Mouse (Mus musculus) MEL-GATA-1-ER (cell line): ENCODE measurements around the gene Trim47.
"Not testable (repeated sequence)": the region's sequence is repeated elsewhere in the genome, so short reads cannot be mapped to it uniquely, and the experiment has no call there.

ENCODE experiments used
- DNase-seq: peaks from one replicate; pipeline ENCODE4 v3.0.0-alpha.2; 2012; ENCODE audit warnings: low read depth; ENCODE audit errors: extremely low read depth

Gene Trim47

DNA sequence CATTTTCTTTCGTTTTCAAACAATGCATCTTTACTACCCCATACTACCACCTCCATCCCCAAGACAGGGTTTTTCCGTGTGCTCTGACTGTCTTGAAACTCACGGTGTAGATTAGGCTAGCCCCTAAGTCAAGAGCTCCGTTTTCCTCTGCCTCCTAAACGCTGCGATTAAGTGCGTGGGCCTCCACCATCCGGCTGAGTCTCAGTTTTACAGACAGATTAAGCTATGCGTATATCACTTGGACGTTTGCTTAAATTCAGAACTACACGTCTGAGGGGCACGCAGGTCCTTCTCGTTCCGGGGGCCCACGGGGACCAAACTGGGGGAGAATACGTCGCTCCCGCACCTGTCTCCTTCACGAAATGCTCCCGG is 11.1 kb upstream of the Trim47 start:
- DNase-seq = no peak

DNA sequence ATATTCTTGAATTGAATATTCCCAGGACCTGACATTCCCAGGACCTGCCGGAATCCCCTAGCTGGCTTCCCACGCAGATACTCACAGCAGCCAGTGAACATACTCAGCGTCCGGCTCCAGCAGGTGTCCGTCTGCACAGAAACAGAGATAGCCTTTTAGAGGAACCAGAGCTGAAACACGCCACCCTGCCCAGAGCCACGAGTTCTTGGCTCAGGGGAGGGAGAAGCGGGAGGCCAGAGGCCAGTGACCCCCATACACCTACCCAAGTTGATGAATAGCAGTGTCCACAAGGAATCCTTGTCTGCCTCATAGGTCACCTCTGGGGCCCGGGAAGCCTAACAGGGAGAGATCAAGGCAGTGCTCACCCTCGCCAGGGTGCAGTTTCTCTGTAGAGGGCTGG is 7.2 kb upstream of the Trim47 start:
- no peak for DNase-seq

DNA sequence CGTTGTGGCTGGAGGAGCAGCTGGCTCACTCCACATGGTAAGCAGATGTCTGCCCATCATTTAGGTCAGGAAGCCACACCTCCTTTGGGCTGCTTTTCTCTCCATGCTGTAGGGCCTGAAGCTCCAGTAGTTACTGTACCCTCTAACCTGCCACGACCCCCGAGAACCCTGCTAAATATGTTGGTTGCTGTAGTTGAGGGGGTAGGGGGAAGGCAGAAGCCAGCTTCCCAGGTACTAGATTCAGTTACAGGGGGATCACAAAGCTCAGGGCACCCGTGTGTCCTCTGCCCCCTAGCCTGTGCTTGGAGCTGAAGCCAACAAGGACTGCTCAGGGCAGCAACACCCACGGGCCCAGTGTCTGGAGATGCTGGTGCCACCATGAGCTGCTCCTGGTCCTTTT is 6.5 kb upstream of the Trim47 start:
- DNase-seq = no peak

DNA sequence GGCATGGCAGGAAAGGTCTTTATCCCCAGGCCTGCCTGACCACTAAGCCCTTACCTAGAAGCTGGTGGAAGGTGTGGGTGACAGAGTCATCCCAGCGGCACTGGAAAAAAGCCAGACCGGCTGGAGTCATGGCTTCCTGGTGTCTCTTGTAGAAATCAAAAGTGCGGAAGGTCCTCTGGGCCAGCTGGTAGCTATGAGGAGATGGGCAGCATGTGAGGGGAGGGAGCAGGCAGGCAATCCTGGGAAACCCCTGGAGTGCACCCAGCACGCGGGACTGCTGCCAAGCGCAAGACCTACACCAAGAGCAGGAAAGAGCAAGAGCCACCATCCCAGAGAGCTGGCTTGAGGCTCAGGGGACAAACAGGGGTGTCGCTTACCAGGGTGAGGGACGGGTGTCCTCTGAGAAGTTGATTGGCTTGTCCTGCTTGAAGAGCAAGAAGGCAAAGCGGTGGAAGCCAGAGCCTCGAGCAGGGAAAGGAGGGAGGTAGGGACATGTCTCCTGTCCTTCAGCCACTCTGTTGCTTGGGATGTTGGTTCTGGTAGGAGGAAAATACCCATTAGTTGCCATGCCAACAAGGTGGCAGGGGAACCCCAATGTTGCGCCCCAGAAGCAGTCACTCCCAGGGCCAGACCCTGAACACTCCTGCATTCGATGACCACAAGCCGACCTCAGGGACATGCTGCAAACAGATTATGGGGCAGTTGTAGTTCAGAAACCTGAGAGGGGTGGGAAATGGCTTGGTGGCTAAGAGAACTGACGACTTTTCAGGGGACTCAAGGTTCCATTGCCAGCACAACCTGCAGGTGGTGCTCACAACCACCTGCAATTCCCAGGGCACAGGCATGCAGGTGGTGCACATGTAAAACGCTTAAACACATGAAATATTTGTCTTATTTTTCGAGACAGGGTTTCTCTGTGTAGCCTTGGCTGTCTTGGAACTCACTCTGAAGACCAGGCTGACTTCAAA is 5.6 kb upstream of the Trim47 start:
- DNase-seq = no peak

DNA sequence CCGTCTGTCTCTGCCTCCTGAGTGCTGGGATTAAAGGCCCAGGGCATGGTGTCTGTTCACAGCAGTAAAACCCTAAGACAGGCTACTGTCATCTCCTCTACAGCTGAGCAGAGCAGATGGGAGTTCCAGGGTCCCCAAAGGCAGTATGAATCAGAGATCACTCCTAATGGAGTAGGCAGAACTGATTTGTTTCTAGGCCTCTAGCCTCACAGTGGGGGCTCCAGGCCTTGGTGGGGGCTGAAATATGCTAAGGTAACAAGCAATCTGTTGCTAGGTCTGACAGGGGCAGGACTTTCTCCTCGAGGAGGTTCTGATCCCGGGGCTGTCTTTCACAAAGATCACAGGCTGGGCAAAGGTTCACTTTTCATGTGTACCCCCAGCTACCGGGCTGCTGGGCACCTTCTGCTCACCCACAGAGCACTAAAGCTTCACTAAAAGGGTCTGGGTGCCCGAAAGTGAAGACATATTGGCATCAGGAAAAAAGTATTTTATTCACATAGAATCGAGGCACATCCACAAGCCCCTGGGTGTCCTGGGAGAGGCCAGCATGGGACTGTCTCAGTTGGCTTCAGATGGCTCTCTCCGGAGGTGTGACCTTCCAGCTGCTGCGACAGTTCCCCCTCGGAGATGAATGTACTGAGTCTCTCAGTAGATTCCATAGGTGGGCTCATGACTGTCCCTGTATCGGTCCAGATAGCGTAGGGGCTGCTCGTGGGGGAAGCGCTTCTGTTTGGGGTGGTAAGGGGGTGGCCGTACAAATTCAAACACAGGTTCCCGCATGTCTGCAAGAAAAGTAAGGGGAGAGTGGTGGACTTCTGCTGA is 4.5 kb upstream of the Trim47 start:
- no peak for DNase-seq

DNA sequence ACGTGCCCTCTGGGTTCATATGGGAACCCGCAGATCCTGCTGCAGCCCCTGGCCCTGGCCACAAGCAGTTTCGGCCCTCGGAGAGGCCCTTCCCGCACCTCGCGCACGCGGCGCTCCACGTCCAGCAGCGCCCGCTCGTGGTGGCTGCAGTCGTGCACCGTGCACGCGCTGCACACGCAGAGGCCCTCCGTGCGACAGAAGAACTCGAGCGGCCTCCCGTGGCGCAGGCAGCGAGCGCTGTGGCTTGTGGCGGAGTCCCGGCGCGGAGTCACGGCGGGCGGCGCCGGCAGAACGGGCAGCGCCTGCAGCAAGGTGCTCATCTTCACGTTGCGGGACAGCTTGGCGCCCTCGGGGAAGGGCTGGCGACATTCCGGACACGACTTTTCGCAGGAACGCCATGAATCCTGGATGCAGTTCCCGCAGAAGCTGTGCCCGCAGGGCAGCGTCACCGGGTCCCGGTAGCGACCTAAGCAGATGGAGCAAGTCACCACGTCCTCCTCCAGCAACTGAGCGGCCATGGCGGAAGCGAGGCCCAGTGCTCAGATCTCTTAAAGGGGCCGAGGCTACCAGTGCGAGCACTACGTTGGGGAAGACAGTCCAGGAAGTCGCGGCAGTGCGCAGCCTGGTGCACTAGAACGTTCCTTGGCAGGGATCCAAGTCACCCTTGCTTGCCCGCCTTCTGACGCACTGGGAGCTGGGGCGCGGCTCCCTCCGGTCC is 3.6 kb upstream of the Trim47 start, which contains the start of gene Trim65:
Trim65 (minus strand) TSS at position 641 of the 718 bp plus-strand sequence.
- DNase-seq = peak; percentile 72

DNA sequence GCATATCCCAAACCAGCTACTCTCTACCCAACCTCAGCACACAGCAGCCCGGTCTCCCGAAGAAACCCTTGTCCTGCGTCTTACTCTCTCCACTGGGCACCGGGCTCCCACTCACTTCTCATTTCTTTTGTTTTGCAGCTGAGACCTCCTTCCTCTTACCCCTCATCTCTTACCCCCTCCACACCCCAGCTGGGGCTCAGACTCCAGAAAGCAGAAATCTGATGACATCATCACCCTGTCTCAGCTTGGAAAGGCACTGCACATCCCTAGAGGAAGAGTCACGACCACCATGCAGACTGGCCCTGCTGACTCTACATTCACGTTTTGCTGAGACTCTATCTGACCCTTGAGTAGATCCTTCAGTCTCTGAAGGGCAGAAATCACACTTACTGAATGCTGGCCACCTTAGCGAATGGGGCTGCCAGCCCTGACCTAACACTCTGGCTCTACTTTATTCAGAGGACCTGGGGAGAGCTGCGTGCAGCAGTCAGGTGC is 3.0 kb upstream of the Trim47 start:
- peak; percentile 42 for DNase-seq

DNA sequence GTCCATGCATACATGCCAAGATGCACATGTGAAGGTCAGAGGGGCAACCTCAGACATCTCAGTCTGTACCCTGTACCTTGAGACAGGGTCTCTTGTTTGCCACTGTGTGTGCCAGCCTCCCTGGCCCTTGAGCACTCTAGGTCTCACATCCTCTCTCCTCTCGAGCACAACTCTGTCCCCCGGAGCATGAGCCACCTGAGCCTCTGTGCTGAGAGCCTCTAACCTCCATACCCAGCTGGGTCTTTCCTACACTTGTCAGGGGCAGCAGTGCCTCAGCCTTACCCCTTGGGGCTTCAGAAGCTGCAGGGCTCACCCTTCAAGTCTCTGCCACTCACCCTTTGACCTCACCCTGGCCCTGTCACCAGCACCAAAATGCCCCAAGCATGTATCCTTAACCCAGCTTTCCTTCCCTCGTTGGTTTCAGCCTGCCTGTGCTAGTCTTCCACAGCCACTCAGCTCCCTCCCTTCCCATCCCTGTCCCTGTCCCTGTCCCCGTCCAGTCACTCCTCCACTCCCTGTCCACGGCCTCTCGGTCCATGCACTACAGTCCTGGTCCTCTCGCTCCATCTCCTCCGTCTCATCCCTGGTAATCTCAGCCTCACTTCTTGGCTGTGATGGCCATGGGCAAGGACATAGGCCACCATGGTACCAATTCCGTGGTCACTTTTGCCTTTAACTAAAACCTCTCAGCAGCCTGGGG is 2.2 kb upstream of the Trim47 start:
- DNase-seq = no peak

DNA sequence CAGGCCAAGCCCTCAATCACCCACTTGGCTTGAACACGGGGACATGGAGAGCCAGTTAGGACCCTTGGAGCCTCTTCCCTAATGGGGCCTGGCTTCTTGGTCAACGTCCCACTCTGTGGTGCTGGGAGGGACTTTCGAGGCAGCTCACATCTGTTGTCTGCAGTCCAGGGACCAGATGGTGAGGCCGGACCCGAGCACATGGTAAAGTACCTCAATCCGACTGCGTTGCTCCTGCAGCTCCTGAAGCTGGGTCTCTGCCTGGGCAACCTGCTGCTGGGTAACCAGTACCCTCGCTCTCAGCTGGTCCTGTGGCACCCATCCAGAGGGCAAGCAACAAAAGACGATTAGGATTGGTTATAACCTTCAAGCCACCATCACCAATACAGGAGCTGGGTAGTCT is 976 bp upstream of the Trim47 start:
- no peak for DNase-seq

DNA sequence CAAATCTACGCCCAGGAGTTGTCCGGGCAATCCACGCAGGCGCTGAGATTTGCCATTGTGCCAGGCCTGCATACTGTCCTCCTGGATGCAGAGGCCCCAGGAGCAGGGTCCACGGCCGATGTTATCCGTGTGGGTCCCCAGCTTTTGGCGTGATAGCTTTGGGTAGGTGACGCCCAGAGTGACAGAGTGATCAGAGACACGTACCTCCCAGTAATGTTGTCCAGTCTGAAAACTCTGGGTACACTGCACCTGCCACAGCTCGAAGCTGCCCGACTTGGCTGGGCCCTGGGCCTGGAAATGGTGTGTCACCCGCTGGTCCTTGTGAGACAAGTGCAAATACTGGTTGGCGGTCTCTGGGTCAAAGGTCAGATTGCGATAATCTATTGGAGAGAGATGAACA is 749 bp downstream of the Trim47 start:
- no peak for DNase-seq

DNA sequence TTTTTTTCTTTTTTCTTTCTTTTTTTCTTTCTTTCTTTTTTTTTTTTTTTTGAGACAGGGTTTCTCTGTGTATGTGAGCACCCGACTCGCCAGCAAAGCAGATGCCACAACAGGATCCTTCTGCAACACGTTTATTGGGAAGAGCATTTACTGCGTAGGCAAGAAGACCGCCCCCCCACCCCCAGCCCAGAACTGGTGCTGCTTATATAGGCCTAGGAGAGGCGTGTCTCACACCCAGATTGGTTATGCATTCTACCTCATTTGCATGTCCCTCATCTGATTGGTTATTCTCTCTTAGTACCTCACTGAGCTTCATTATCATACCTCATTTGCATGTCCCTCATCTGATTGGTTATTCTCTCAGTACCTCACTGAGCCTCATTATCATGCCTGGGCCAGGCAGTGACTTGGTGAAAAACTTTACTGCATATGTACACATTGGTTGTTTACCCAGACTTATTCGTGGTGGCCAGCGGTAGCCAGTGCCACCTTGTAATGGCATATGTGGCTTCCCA is 5.2 kb downstream of the Trim47 start:
- not testable (repeated sequence) for DNase-seq

DNA sequence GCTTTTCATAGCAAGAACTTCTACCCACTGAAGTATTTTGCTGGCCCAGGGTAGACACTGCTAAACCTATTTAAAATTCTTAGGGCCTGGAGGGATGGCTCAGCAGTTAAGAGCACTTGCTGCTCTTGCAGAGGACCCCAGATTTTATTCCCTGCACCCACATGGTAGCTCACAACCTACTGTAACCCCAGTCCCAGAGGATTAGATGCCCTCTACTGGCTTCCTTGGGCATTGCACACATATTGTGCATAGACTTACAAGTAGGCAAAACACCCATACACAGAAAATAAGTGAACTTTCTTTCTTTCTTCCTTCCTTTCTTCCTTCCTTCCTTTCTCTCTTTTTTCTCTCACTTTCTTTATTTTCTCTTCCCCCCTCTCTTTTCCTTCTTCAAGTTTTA is 9.2 kb downstream of the Trim47 start:
- no peak for DNase-seq

DNA sequence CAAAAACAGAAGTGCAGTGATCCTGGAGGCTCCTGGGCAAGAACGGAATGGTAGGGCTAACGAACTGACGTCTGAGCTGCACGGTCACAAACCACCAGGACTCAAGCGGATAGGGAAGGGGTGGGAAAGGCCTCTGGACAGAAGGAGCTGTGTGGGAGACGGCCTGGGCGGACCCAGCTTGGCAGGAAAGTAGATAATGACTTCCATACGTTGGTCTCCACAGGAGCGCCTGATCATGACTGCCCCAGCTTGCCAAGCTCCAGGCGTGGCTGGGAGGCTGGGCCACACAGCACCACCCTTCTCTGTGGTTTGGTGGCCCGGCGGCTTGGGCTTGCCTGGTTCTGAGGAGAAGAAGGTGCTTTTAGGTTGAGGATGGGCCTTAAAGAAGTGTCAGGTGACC is 9.8 kb downstream of the Trim47 start:
- no peak for DNase-seq

DNA sequence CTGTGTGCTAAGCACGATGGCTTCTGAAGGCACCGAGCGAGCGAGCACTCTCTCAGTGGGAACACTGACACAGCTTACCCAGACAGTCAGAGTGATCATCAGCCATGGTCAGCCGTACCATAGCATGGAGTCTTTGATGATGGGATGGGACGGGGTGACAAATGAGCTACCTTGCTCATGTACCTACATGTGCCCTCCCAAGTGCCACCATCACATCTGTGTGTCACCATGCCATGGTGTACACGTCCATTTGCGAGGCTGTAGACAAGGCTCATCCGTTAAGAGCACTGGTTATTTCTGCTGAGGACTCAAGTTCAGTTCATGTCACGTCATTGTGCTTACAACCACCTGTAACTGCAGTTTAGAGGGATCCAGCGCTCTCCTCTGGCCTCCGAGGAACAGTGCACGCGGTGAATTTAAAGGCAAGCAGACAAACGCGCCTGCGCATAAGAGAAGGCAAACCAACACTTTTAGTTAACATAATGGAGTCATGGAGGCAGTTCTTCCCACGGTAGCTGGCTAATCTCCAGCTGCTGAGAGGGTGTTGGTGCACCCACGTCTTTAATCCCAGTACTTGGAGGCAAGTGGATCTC is 15.3 kb downstream of the Trim47 start:
- DNase-seq = no peak

DNA sequence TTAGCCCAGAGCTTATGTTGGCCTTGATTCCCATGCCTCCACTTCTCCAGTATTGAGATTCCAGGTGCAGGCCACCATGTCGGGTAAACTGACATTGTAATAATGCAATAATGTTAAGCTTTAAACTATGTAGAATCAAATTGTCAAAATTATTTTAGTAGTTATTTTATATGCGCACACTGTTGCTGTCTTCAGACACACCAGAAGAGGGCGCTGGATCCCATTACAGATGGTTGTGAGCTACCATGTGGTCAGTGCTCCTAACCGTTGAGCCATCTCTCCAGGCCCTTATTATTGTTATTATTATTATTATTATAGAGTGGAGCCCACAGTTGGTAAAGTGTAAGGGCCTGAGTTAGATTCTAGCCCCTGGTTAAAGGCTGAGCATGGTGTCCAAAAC is 15.9 kb downstream of the Trim47 start:
- no peak for DNase-seq

DNA sequence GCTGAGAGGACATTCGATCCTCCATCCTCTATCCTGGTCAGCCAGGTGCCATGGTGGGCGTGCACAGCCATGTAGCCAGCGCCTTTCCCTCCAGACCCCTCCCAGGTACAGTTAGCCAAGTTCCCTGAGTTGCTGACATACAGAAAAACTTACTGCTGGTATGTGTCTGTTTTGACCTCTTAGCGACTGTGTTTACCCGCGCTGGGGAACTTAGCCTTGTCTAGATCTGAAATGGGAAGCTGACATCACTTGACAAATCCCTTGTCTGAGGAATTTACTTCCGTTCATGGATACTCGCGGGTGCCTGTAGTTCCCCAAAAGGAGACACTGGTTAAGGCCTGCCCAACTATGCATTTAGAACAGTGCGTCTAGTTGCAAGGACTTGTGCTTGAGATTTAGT is 16.5 kb downstream of the Trim47 start:
- no peak for DNase-seq

DNA sequence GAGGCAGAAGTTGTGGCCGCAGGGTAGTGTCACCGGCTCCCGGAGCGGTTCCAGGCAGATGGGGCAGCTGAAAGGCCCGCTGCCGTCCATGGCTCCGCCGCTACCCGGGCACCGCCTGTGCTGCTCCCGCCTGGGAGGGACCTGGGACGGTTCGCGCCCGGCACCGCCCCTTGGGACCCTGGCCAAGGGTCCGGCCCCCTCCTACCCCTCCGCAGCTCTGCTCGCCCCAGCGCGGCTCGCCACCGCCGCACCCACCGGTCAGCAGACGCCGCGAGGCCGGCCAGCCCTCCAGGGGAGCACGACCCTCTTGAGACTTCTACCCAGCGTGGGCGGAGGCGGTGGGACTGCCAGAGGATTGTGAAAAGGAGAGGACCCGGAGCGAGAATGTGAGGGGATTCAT is 16.9 kb downstream of the Trim47 start:
- DNase-seq = no peak

DNA sequence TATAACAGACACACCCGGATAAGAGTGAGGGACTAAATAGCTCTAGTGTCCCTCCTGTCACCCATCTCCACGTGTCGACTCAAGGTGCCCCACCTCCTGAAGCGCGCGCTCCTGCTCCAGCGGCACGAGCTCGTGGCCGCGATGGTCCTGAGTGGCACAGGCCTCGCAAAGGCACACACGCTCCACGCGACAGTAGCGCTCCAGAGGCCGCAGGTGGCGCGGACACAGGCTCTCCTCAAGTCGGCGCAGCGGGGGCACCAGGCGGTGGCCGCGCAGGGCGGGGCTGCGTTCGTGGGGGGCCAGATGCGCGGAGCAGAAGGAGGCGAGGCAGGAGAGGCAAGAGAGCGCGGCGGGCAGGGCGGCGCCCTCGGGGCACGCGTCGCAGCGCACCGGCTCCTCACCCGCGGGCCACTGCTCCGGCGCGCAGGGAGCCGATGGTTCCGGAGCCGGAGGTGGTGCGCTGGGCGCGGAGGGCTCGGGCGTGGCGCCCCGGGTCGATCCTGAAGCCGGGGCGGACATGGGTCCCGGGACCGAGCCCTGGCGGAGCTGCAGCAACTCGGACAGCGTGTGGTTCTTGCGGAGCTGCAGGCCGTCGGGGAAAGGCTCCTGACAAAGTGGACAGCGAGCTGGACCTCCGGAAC is 17.4 kb downstream of the Trim47 start:
- DNase-seq = no peak

DNA sequence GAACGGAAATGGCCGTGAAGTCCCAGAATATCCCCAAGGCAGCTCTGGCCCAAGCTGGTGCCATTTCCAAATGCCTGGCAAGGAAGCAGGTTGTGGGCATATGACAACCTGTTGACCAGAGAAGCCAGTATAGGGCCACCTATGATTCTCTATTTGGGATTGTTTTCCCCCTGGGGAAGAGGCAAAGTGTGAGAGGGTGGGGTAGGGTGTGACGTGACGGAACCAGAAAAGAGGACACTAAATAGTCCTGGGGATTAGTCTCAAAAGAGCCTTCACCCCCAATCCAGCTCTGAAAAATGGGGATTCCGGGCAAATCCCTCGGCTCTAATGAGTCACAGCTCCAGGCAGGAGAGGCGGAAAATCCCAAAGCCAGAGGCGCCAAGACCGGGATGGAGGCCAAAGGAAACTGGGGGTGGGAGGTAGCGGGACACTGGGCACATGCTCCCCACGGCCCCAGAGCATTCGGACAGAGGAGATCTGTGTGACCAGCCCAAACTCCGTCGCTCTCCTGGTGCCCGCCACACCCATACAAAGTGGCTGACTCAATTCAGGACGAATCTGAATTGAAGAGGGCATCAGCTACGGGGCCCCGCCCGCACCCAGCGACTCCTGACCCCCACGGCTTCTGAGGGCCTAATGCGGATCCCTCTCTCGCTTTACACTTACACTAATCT is 18.4 kb downstream of the Trim47 start:
- DNase-seq = no peak
